Mouse (Mus musculus) thymus, postnatal 0 days (tissue): ENCODE data around the gene Galk1. TPM values are rescaled to one million over a fixed set of nuclear protein-coding genes. Genes with fewer than 3 reads are reported as not detected.

Experiments
- DNase-seq: peaks from one replicate; pipeline ENCODE4 v3.0.0-alpha.2; 2015; ENCODE audit warnings: low spot score
- polyA plus RNA-seq: library from polyadenylated mRNA; unstranded; fragments of >200 nt; fragmentation: Nextera tagmentation; extraction: Ambion mirVana; gene quantifications from 2 replicates; pipeline ENCODE4 v1.2.1, GENCODE M21; 2015

Gene Galk1
- polyA plus RNA-seq, 1 experiment from 2014 or later: 182 TPM

GRCm38 (mm10) chr11:115983291-115983690 is 29.2 kb downstream of the Galk1 start:
- DNase-seq: no peak

GRCm38 (mm10) chr11:115982472-115982871 is 30.0 kb downstream of the Galk1 start:
- no peak for DNase-seq

- no peak for DNase-seq
These were observed 37.0 kb downstream of the Galk1 start for GRCm38 (mm10) chr11:115975544-115975943.

- no peak for DNase-seq
These were observed 37.5 kb downstream of the Galk1 start for GRCm38 (mm10) chr11:115975083-115975420.

GRCm38 (mm10) chr11:115974309-115975082 is 38.0 kb downstream of the Galk1 start, which contains the start of gene Itgb4:
TSS of gene Itgb4 (plus strand) at chr11:115974709.
- DNase-seq: peak; percentile 80

- DNase-seq: no peak
These were observed 41.5 kb downstream of the Galk1 start for GRCm38 (mm10) chr11:115971016-115971415.

- no peak for DNase-seq
These were observed 42.4 kb downstream of the Galk1 start for GRCm38 (mm10) chr11:115970006-115970673.

- DNase-seq: no peak
These were observed 43.7 kb downstream of the Galk1 start for GRCm38 (mm10) chr11:115968731-115969405.

- no peak for DNase-seq
These were observed 47.4 kb downstream of the Galk1 start for GRCm38 (mm10) chr11:115964977-115965604.

- no peak for DNase-seq
These were observed 49.7 kb downstream of the Galk1 start for GRCm38 (mm10) chr11:115962651-115963412.

GRCm38 (mm10) chr11:115959018-115959417 is 53.5 kb downstream of the Galk1 start:
- no peak for DNase-seq

Other genes with a start within 250 kb of the Galk1 start
- 8.3 and 9.5 TPM in 2 replicates for gene Tmem94, start 247.3 kb downstream of the Galk1 start, polyA plus RNA-seq
- gene Caskin2, start 199.1 kb downstream of the Galk1 start, polyA plus RNA-seq: 3.5 and 3.7 TPM in 2 replicates
- gene Tsen54, start 198.0 kb downstream of the Galk1 start, polyA plus RNA-seq: 23.4 and 23.5 TPM in 2 replicates
- gene Llgl2, start 188.7 kb downstream of the Galk1 start, polyA plus RNA-seq: 15.6 and 15.7 TPM in 2 replicates
- gene Myo15b, start 154.3 kb downstream of the Galk1 start, polyA plus RNA-seq: 1.4 and 1.5 TPM in 2 replicates
- gene Smim5, start 112.8 kb downstream of the Galk1 start, polyA plus RNA-seq: 35.4 and 39.8 TPM in 2 replicates
- 3.8 and 4.8 TPM in 2 replicates for gene Smim6, start 100.7 kb downstream of the Galk1 start, polyA plus RNA-seq
- gene Sap30bp, start 79.4 kb downstream of the Galk1 start, polyA plus RNA-seq: 47.2 and 48.8 TPM in 2 replicates
- 16.8 and 18.9 TPM in 2 replicates for gene Recql5, start 79.2 kb downstream of the Galk1 start, polyA plus RNA-seq
- 7.8 TPM in 2 replicates for gene Itgb4, start 38.0 kb downstream of the Galk1 start, polyA plus RNA-seq
- 2,823 and 2,911 TPM in 2 replicates for gene H3f3b, start 15.2 kb upstream of the Galk1 start, polyA plus RNA-seq
- gene Unk, start 17.6 kb upstream of the Galk1 start, polyA plus RNA-seq: 20.5 and 22.9 TPM in 2 replicates
- gene Unc13d, start 65.2 kb upstream of the Galk1 start, polyA plus RNA-seq: 32.4 and 34.7 TPM in 2 replicates
- 75.1 and 97.4 TPM in 2 replicates for gene Wbp2, start 74.3 kb upstream of the Galk1 start, polyA plus RNA-seq
- 10.8 and 10.9 TPM in 2 replicates for gene Trim47, start 114.5 kb upstream of the Galk1 start, polyA plus RNA-seq
- 2.6 and 3.1 TPM in 2 replicates for gene Trim65, start 118.4 kb upstream of the Galk1 start, polyA plus RNA-seq
- 65.0 and 68.8 TPM in 2 replicates for gene Mrpl38, start 126.1 kb upstream of the Galk1 start, polyA plus RNA-seq
- 12.0 and 13.1 TPM in 2 replicates for gene Fbf1, start 155.4 kb upstream of the Galk1 start, polyA plus RNA-seq
- 127 and 134 TPM in 2 replicates for gene Ten1, start 186.1 kb upstream of the Galk1 start, polyA plus RNA-seq
- gene Acox1, start 186.3 kb upstream of the Galk1 start, polyA plus RNA-seq: 20.0 and 20.7 TPM in 2 replicates
- 1.5 and 2.0 TPM in 2 replicates for gene Evpl, start 225.4 kb upstream of the Galk1 start, polyA plus RNA-seq